ENCODE assay signal across 7 mouse cellular contexts in the genomic region with DNA sequence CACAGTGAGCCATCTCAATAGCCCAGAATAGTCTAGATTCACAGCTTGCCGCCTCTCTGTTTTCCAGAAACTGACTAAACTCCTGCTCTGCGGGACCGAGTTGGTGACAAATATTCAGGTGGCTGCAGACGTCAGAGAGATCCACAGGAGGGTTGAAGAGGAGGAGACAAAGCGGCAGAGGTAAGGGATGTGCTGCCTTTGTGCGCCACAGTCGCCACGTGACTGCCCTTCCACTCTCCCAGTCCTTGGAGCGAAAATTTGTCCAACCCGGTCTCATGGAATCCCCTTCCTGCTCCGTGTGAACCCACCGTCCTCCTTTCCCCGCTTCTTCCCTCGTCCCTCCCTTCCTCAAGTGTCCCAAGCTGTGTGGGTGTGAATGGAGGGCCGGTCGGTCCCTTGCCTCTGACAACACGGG.
DNase-seq lines count a peak whose midpoint lies in the region; ATAC-seq lines count a peak whose summit lies in the region.

No protein-coding gene starts in this region.

- H3K36me3 ChIP-seq in megakaryocyte, embryonic 14.5 days (replicated peaks; ENCODE audit: low read length) = no peaks in the 10 kb centered on the region
- no peaks in the 10 kb centered on the region for H3K36me3 ChIP-seq in embryonic facial prominence, embryonic 11.5 days (replicated peaks; ENCODE audit: control insufficient read depth, insufficient read depth, low read depth, low read length)
- no peaks in the 10 kb centered on the region for H3K36me3 ChIP-seq in intestine, embryonic 16.5 days (ENCODE audit: control insufficient read depth, insufficient read depth, low read length)
- H3K36me3 ChIP-seq in neural tube, embryonic 12.5 days = no peaks in the 10 kb centered on the region

- 0 out of 2 replicates have a peak overlapping the region, but pooled peaks have one; percentile 37 for H3K9ac ChIP-seq in embryonic facial prominence, embryonic 11.5 days (replicated peaks; ENCODE audit: low read length)
- H3K9ac ChIP-seq in intestine, embryonic 16.5 days (ENCODE audit: low read depth, low read length) = peak overlapping the region; percentile 25; the same call in 1 of the 2 replicates
- H3K9ac ChIP-seq in neural tube, embryonic 12.5 days = peak overlapping the region; percentile 29; the same call in 1 of the 2 replicates

- WGBS in embryonic facial prominence, embryonic 11.5 days = 6% methylated on average over 17 of the region's 17 CpGs
- 11% methylated on average over 17 of the region's 17 CpGs for WGBS in intestine, embryonic 16.5 days
- WGBS in neural tube, embryonic 12.5 days = 6% methylated on average over 17 of the region's 17 CpGs

- peaks cover 43% of the 10 kb centered on the region for H3K27me3 ChIP-seq in megakaryocyte, embryonic 14.5 days (replicated peaks)
- 0 out of 2 replicates have a peak, but pooled peaks cover 2% of the 10 kb centered on the region for H3K27me3 ChIP-seq in embryonic facial prominence, embryonic 11.5 days (ENCODE audit: control insufficient read depth, insufficient read depth, low read length)
- H3K27me3 ChIP-seq in intestine, embryonic 16.5 days (replicated peaks; ENCODE audit: control insufficient read depth, insufficient read depth, low read length) = no peaks in the 10 kb centered on the region; the same call in 1 of the 2 replicates
- H3K27me3 ChIP-seq in neural tube, embryonic 12.5 days (replicated peaks) = 0 out of 2 replicates have a peak, but pooled peaks cover 10% of the 10 kb centered on the region

- no peak overlapping the region for H3K27ac ChIP-seq in embryonic facial prominence, embryonic 11.5 days (replicated peaks; ENCODE audit: low read depth, low read length)
- H3K27ac ChIP-seq in intestine, embryonic 16.5 days (ENCODE audit: low read length) = no peak overlapping the region
- no peak overlapping the region for H3K27ac ChIP-seq in neural tube, embryonic 12.5 days

- DNase-seq in embryonic facial prominence, embryonic 11.5 days (ENCODE audit: low spot score) = peak; percentile 6
- no peak for DNase-seq in spleen, adult 18-20 months
- DNase-seq in lung, adult 18-20 months = no peak

- peak overlapping the region; percentile 41 for H3K4me2 ChIP-seq in embryonic facial prominence, embryonic 11.5 days (ENCODE audit: low read depth, low read length)
- H3K4me2 ChIP-seq in intestine, embryonic 16.5 days (ENCODE audit: low read depth, low read length) = peak overlapping the region; percentile 52
- peak overlapping the region; percentile 60 for H3K4me2 ChIP-seq in neural tube, embryonic 12.5 days (replicated peaks)

- ATAC-seq in megakaryocyte, adult 5-6 weeks (ENCODE audit: poor library complexity, severe bottlenecking) = no peak
- no peak for ATAC-seq in embryonic facial prominence, embryonic 11.5 days (replicated peaks; ENCODE audit: insufficient number of reproducible peaks, low FRiP score, low TSS enrichment, low read depth)
- peak; percentile 52; the same call in 1 of the 2 replicates for ATAC-seq in intestine, embryonic 16.5 days
- ATAC-seq in neural tube, embryonic 12.5 days (ENCODE audit: low FRiP score, low read depth) = peak; percentile 48; the same call in 1 of the 2 replicates

- peak overlapping the region; percentile 70 for H3K4me3 ChIP-seq in megakaryocyte, embryonic 14.5 days (replicated peaks)
- H3K4me3 ChIP-seq in embryonic facial prominence, embryonic 11.5 days (ENCODE audit: low read depth, low read length) = peak overlapping the region; percentile 17; the same call in 1 of the 2 replicates
- peak overlapping the region; percentile 15 for H3K4me3 ChIP-seq in intestine, embryonic 16.5 days (ENCODE audit: low read length)
- peak overlapping the region; percentile 15; the same call in 1 of the 2 replicates for H3K4me3 ChIP-seq in neural tube, embryonic 12.5 days

- no peaks in the 10 kb centered on the region for H3K9me3 ChIP-seq in megakaryocyte, embryonic 14.5 days
- H3K9me3 ChIP-seq in embryonic facial prominence, embryonic 11.5 days (replicated peaks; ENCODE audit: control insufficient read depth, low read length) = no peaks in the 10 kb centered on the region
- H3K9me3 ChIP-seq in intestine, embryonic 16.5 days (ENCODE audit: control insufficient read depth, low read length) = no peaks in the 10 kb centered on the region
- no peaks in the 10 kb centered on the region for H3K9me3 ChIP-seq in neural tube, embryonic 12.5 days

- H3K4me1 ChIP-seq in megakaryocyte, embryonic 14.5 days = peaks cover 16% of the 10 kb centered on the region
- no peaks in the 10 kb centered on the region; the same call in 1 of the 2 replicates for H3K4me1 ChIP-seq in embryonic facial prominence, embryonic 11.5 days (ENCODE audit: control insufficient read depth, insufficient read depth, low read length)
- H3K4me1 ChIP-seq in intestine, embryonic 16.5 days (ENCODE audit: control insufficient read depth, insufficient read depth, low read length) = peaks cover 5% of the 10 kb centered on the region; the same call in 1 of the 2 replicates
- no peaks in the 10 kb centered on the region for H3K4me1 ChIP-seq in neural tube, embryonic 12.5 days

Comparison
In these comparisons a context has a peak if more than half of its experiments do, and no peak if none do; other contexts are left out.
1. H3K4me3 ChIP-seq: peak in every context shown above with its lines; median percentile 70 in megakaryocyte, embryonic 14.5 days; 17 in embryonic facial prominence, embryonic 11.5 days; 15 in intestine, embryonic 16.5 days; 15 in neural tube, embryonic 12.5 days.
2. ATAC-seq: peak in intestine, embryonic 16.5 days (single experiment) and neural tube, embryonic 12.5 days (single experiment); none in megakaryocyte, adult 5-6 weeks (single experiment) and embryonic facial prominence, embryonic 11.5 days (single experiment).
3. Peak in every context shown above with its lines, with median percentiles within 50 percentile points of each other: H3K4me2 ChIP-seq and H3K9ac ChIP-seq.